Mouse (Mus musculus): Measurements from ENCODE around the gene Morc3.

Gene Morc3

DNA sequence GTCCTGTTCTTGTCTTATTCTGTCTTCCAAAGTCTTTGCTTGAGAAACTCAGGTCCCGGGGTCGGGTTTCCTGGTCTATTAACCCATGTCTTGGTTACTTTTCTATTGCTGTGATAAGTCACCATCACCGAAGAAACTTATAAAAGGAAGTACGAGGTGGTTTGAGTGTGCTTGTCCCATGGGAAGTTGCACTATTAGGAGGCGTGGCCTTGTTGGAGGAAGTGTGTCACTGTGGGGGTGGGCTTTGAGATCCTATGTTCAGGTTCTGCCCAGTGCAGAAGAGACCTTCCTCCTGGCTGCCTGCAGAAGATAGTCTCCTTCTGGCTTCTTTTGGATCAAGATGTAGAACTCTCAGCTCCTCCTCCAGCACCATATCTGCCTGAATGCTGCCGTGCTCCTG lies 56.6 kb downstream of the Morc3 start:
- DNase-seq: no peak

DNA sequence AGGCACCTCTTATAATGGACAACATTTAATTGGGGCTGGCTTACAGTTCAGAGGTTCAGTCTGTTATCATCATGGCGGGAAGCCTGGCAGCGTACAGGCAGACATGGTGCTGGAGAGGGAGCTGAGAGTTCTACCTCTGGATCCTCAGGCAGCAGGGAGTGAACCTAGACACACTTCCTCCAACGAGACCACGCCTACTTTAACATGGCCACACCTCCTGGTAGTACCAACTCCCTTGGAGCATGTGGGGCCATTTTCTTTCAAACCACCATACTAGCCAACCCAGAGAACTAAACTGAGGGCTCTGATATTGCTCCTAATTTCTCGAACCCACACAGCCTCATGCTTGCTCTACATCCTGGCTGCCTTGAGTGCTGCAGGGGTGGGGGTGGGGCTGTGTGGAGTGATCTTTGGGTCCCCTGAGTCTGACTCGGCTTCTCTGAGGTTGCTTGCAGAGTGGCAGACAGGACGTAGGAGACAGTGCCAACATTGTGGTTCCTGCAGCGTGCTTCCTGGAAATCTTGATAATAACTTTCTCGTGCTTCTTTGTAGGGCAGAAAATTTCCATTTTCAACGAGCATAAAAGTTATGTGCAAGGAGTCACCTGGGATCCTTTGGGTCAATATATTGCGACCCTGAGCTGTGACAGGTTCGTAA lies 59.2 kb downstream of the Morc3 start:
- no peak for DNase-seq

- DNase-seq: no peak
Measured at GRCm38 (mm10) chr16:93893285-93893684, 61.4 kb downstream of the Morc3 start.

GRCm38 (mm10) chr16:93903027-93903426 lies 71.1 kb downstream of the Morc3 start:
- DNase-seq: no peak

- peak; percentile 40 for DNase-seq
Measured at GRCm38 (mm10) chr16:93906156-93907014, 74.5 kb downstream of the Morc3 start.

DNA sequence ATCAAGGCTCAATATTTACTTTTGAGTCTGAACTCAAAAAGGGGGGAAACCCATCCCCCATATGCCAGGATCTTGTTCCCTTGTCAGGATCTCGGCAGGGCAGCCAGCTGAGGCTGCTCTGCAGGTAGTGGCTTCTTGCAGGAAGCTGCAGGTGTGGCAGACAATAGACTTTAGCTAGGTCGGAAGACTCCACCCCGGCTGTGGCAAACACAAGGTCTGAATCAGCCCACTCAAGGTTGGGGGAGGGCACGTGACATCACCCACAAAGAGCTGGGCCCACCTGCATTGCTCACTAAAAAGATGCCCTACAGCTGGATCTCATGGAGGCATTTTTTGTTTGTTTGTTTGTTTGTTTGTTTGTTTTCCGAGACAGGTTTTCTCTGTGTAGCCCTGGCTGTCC lies 75.8 kb downstream of the Morc3 start:
- no peak for DNase-seq

DNA sequence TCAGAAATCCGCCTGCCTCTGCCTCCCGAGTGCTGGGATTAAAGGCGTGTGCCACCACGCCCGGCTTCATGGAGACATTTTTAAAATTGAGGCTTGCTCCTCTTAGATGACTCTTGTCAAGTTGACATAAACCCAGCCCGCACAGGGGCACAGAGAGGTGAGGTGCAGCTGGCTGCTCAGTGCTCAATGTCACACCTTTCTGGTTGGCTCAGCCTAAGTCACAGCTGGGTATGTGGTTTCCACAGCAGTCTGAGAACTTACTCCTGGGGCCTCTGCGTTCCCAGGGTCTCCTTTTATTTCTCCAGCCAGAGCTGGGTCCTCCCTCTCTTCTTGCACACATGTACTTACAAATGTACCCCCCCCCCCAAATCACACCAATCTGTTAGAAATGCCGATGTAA lies 76.3 kb downstream of the Morc3 start:
- no peak for DNase-seq

- no peak for DNase-seq
Measured at GRCm38 (mm10) chr16:93909936-93910335, 78.0 kb downstream of the Morc3 start.

DNA sequence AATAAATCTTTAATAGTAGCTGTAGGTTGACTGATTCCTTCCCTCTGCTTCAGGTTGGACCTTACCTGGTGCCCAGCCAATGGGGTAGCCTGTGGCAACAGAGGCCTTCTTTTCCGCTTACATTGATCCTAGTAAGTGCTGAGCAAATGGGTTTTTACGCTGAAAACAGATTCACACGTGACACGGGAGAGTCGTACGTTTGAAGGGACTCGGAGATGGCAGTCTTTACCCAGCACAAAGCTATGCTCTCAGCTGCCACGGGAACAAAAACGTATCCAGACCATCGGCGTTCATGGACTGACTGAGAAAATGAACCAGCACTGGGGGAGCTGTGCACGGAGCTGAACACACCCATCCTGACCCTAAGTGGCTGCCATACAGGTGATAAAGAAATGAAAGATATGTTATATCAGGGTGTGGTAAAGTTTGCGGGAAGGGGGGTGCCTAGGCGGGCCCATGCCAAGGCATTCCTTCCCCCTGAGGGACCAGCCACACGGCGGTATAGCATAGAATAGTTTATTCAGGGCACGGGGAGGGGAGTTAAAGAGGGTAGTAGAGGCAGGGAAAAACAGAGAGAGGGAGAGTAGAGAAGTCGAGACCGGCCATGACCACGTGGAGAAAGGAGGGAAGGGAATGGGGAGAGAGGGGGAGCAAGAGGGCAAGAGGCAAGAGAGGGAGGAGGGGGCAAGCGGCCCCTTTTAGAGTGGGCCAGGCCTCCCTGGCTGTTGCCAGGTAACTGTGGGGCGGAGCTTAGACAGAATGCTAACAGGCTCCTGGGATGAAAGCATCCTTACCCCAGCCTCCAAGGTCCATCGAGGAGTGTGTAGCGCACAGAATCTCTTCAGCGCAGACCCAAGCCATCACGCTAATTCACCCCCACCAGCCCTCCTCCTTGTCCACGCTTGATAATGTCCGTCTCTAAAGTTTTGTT lies 79.1 kb downstream of the Morc3 start:
- DNase-seq: no peak

DNA sequence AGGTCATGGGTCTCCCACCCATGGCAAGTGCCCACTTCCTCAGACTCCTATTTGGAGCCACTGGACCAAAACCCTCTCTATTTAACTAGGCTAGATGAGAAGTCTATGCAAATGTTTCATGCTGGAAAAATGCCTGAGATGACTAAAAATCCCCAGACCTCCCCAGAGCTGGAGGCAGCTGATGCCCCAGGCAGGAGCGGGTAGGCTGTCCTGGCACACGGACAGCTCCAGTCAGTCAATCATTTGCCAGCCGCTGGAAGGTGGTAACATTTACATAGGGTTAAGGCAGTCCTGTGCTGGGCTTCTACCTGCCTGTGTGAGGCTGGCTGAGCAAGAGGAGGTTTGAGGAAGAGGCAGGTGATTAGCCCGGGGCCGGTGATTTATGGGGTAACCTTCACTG lies 80.2 kb downstream of the Morc3 start:
- DNase-seq: no peak

- no peak for DNase-seq
Measured at GRCm38 (mm10) chr16:93912808-93913207, 80.9 kb downstream of the Morc3 start.

GRCm38 (mm10) chr16:93913881-93914576 lies 82.1 kb downstream of the Morc3 start:
- DNase-seq: no peak

DNA sequence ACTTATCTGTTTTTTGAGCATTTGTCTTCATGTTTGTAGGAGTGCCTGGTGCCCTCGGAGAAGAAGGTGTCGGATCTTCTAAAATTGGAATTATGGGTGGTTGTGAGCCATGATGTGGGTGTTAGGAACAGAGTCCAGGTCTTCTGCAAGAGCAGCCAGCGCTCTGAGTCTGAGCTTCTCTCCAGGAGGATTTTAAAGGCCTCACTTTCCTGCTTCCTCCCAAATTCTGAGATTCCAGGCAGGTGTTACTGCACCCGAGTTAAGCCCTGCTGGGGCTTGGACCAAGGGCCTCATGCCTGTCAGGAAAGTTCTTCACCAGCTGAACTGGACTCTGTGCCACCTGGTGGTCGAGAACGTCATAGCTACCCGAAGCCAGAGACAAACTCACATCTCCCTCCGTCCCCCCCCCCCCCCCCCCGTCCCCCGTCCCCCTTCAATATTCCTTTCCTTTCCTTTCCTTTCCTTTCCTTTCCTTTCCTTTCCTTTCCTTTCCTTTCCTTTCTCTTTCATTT lies 83.5 kb downstream of the Morc3 start:
- DNase-seq: no peak

DNA sequence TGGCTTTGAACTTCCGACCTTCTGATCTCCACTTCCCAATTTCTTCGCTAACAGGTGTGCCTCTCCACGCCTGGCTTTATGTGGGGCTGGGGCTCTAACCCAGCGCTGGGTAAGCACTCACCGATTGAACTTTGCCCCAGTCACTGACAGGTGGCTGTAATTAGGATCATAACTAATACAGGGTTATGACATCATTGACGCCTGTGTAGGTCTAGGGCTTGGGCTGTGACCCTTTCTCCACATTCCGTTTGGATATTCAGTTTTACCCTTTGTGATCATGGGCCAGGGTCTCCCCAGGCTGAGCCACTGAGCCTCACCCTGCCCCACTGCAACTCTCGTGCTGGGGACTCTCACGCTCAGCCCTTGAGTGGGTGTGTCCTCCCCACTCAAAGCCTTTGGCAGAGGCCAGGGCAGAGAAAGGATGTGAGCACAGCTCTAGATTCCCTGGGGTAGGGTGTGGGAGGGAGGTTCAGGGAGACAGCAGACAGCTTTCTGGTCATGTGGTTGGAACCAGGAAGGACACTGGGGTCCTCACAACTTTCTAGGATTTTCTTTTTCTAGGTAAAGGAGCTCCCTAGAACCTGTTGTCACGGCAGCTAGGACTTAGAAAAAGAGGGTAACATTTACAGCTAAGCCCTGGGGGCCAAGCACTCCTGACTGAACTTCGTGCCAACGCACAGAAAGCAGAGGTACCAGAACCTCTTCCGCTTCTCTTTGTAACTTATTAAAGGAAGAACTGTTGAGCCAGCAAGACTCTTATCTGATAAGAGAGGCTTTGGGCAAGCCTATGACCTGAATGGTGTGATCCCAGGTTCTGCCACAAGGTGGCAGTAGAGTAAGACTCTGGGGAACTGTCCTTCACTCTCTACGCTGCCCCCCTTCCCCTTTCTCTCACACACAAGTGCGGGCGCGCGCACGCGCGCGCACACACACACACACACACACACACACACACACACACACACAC lies 86.1 kb downstream of the Morc3 start:
- DNase-seq: peak; percentile 67

DNA sequence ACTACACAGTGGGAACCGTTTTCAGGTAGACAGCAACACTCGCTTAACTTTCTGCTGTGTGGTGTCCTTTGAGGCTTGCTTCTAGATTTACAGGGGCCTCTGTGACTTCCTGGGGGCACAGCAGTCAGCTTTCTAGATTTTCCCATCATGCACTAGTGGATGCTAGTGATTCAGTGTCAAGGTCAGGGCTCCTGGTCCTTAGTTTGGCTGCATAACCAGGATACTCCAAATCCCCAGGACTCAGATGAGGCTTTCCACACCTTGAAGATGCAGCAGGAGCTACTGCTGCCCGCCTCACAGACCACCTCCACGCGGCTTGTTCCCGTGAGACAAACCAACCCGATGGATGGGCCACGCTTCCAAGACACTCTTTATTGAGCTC lies 86.7 kb downstream of the Morc3 start:
- no peak for DNase-seq

- DNase-seq: no peak
Measured at GRCm38 (mm10) chr16:93919189-93919588, 87.3 kb downstream of the Morc3 start.

DNA sequence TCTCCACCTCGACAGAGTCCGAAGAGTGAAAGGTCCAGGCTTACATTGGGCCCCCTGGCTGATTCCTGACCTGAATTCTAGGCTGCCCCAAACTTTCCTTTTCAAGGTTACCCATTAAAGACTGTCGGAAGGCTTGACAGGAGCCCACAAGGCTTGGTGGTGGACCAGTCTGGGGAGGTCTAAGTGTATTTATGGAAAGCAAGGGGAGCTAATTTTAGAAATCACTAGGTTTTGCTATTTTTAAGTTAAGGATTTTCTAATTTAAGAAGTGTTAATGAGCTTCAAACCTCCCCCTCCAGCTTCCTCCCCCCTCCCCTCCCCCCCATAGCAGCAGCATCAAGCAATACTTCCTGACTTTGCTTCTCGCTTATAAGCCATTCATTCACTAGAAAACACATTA lies 88.8 kb downstream of the Morc3 start:
- DNase-seq: no peak

- no peak for DNase-seq
Measured at GRCm38 (mm10) chr16:93922835-93923389, 91.0 kb downstream of the Morc3 start.

GRCm38 (mm10) chr16:93923788-93924187 lies 91.9 kb downstream of the Morc3 start:
- no peak for DNase-seq

Data from cerebellum, adult 8-10 months (tissue).